Mouse (Mus musculus): ENCODE measurements around the gene Ttc7b.
A peak's percentile ranks its signal among the peaks of the same experiment; 100 is the strongest.

Ttc7b gene

GRCm38 (mm10) chr12:100325618-100326017 lies 195.0 kb downstream of the Ttc7b start:
- DNase-seq: no peak

- DNase-seq: no peak
Observed at GRCm38 (mm10) chr12:100325212-100325611, 195.4 kb downstream of the Ttc7b start.

GRCm38 (mm10) chr12:100323641-100324040 lies 197.0 kb downstream of the Ttc7b start:
- DNase-seq: no peak

- DNase-seq: peak; percentile 94
Observed at GRCm38 (mm10) chr12:100322225-100322624, 198.4 kb downstream of the Ttc7b start.

GRCm38 (mm10) chr12:100321545-100321944 lies 199.1 kb downstream of the Ttc7b start:
- DNase-seq: no peak

GRCm38 (mm10) chr12:100319746-100320145 lies 200.9 kb downstream of the Ttc7b start:
- DNase-seq: no peak

GRCm38 (mm10) chr12:100317936-100318335 lies 202.7 kb downstream of the Ttc7b start:
- no peak for DNase-seq

GRCm38 (mm10) chr12:100316094-100316493 lies 204.5 kb downstream of the Ttc7b start:
- no peak for DNase-seq

GRCm38 (mm10) chr12:100315119-100315885 lies 205.3 kb downstream of the Ttc7b start:
- no peak for DNase-seq

- no peak for DNase-seq
Observed at GRCm38 (mm10) chr12:100313785-100314375, 206.7 kb downstream of the Ttc7b start.

- DNase-seq: no peak
Observed at GRCm38 (mm10) chr12:100313209-100313608, 207.4 kb downstream of the Ttc7b start.

- DNase-seq: no peak
Observed at GRCm38 (mm10) chr12:100310471-100311392, 209.9 kb downstream of the Ttc7b start.

- no peak for DNase-seq
Observed at GRCm38 (mm10) chr12:100309201-100309600, 211.4 kb downstream of the Ttc7b start.

- peak; percentile 97 for DNase-seq
Observed at GRCm38 (mm10) chr12:100307501-100308260, 212.9 kb downstream of the Ttc7b start.

- no peak for DNase-seq
Observed at GRCm38 (mm10) chr12:100306336-100306735, 214.3 kb downstream of the Ttc7b start.

GRCm38 (mm10) chr12:100305051-100305673 lies 215.5 kb downstream of the Ttc7b start:
- DNase-seq: peak; percentile 96

GRCm38 (mm10) chr12:100304280-100304679 lies 216.3 kb downstream of the Ttc7b start:
- peak; percentile 87 for DNase-seq

GRCm38 (mm10) chr12:100303141-100303540 lies 217.5 kb downstream of the Ttc7b start:
- DNase-seq: no peak

GRCm38 (mm10) chr12:100300446-100300845 lies 220.2 kb downstream of the Ttc7b start:
- no peak for DNase-seq

- DNase-seq: peak; percentile 98
Observed at GRCm38 (mm10) chr12:100299322-100299726, 221.3 kb downstream of the Ttc7b start.

- DNase-seq: peak; percentile 88
Observed at GRCm38 (mm10) chr12:100298788-100299187, 221.8 kb downstream of the Ttc7b start.

GRCm38 (mm10) chr12:100297961-100298360 lies 222.7 kb downstream of the Ttc7b start:
- DNase-seq: peak; percentile 91
